Mouse (Mus musculus): ENCODE measurements around the gene Abcc1. TPM values are rescaled to one million over a fixed set of nuclear protein-coding genes. Genes with fewer than 3 reads are reported as not detected.

Gene Abcc1
- polyA plus RNA-seq (2012; rRNA removed): 2.7 and 3.7 TPM in 2 replicates

DNA sequence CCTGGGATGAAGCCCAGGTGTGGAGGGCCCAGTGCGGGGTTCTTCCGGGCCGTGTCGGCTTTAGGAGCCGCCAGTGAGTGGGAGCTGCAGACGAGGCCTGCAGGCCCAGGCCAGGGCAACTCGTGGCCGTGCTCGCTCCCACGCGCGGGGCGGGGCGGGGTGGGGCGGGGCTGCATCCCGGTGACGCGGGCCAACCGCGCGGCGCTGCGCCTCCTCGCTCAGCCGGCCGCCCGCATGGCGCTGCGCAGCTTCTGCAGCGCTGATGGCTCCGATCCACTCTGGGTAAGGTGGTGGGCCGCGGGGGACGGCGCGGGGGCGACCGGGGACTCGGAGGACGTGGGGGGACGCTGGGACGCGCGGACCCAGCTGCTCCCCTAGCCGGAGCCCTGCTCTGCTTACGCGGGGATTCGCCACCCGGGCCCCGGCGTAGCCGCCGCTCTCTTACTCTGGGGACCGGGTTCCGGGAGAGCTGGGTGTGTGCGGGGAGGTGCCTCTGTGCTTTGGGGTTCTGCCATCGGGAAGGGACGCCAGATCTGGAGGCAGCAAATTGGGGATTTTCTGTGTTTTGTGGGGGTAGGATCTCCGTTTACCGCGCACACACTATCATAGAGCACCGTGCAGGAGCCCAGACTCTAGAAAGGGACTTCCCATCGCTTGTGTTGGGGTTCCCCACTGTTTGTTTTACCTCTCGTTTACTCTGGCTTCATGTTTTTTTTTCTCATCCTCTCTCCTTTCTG lies at the start of gene Abcc1:
Abcc1 (plus strand) TSS at position 197 of the 737 bp plus-strand sequence.
- WGBS: under 1% methylated on average over 64 of the region's 64 CpGs
- H3K27ac ChIP-seq (ENCODE audit: insufficient read depth, low read depth, low read length): peak within 1 kb of the TSS; percentile 51
- H3K4me3 ChIP-seq (ENCODE audit: low read depth, low read length): peak within 1 kb of the TSS; percentile 80
- H3K4me1 ChIP-seq (ENCODE audit: control insufficient read depth, insufficient read depth, insufficient read length, low read length): peaks cover 6% of the 10 kb centered on the region
- no peaks in the 10 kb centered on the region for H3K36me3 ChIP-seq (ENCODE audit: control insufficient read depth, insufficient read depth, low read length)
- no peaks in the 10 kb centered on the region for H3K27me3 ChIP-seq (ENCODE audit: control insufficient read depth, insufficient read depth, low read length)
- TF ChIP-seq POLR2A (IDR thresholded peaks at IDR 0.05; ENCODE audit: low read depth, low read length) (0 out of 2 replicates have a peak, but pooled peaks have one; percentile 44), CTCF (IDR thresholded peaks at IDR 0.05; ENCODE audit: extremely low read depth, insufficient read length, insufficient replicate concordance, low read depth, low read length) (no peak)

DNA sequence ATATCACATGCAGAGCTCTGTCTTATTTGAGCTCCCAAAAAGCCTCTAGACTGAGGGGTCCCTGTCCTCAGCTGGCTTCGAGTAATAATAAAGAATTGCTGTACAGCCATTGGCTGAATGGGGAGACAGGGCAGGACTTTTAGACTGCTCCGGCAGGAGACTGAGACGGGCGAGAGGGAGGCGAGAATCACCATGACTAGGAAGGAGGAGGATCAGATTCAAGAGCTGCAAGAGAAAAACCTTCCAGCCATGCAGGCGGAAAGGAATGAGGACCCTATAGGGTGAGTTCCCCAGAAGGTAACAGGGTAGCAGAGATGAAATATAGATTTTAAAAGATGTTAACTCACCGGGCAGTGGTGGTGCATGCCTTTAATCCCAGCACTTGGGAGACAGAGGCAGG lies 48.4 kb upstream of the Abcc1 start:
- Histone ChIP-seq H3K27ac (ENCODE audit: insufficient read depth, low read depth, low read length) (no peak overlapping the region), H3K27me3 (ENCODE audit: control insufficient read depth, insufficient read depth, low read length) (no peaks in the 10 kb centered on the region), H3K36me3 (ENCODE audit: control insufficient read depth, insufficient read depth, low read length) (peaks cover 27% of the 10 kb centered on the region), H3K4me1 (ENCODE audit: control insufficient read depth, insufficient read depth, insufficient read length, low read length) (peaks cover 2% of the 10 kb centered on the region; the same call in 1 of the 2 replicates), H3K4me3 (ENCODE audit: low read depth, low read length) (no peak overlapping the region)
- TF ChIP-seq POLR2A (IDR thresholded peaks at IDR 0.05; ENCODE audit: low read depth, low read length): no peak
- no peak for TF ChIP-seq CTCF (IDR thresholded peaks at IDR 0.05; ENCODE audit: extremely low read depth, insufficient read length, insufficient replicate concordance, low read depth, low read length)
- WGBS: 92% methylated on average over 7 of the region's 7 CpGs

DNA sequence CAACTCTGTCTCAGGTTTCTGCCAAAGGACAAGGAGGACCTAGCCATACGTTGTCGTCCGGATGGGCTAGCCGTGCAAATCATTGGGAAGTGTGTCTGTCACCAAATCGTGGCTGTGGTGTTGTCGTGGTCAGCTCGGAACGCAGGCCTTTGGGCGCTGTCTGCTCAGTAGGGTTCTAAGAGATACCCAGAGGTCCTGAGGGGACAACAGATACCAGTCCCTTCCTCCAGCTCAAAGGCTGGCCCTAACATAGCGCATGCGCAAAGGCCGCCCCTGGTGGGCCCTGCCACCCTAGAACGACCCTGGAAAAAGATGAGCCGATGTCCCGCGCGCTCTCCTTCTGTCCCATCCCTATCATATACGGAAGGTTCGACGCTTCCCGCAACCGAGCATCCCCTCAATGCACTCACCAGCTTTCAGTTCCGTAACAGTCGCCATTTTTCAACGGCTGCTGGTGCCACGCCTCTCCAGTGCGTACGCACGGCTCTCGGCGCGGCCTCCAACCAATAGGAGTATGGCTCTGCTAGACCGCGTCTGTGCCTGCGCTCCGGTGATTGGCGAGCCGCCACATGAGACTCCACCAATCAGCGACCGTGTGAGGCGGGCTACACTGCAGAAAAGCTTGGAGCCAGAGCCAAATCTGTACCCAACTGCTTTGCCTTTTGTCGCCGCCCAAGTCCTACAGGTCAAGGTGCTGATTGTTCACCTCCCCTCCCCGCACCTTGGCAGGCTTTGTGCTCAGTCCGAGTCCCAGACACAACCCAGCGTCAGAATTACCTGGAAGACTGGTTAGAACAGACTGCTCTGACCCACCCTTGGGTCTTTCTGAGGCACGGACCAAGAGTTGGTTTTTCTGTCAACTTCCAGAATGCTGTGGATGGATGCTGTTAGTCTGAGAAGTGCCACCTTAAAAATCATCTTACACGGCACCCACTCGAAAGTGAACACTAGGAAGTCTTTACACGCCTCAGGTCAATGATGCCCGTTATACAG lies 44.2 kb upstream of the Abcc1 start, which contains the start of gene Fopnl:
Fopnl (minus strand) TSS at position 522 of the 993 bp plus-strand sequence.
- WGBS: under 1% methylated on average over 51 of the region's 51 CpGs
- peaks cover 2% of the 10 kb centered on the region; the same call in 1 of the 2 replicates for H3K4me1 ChIP-seq (ENCODE audit: control insufficient read depth, insufficient read depth, insufficient read length, low read length)
- H3K4me3 ChIP-seq (ENCODE audit: low read depth, low read length): peak within 1 kb of the TSS; percentile 89
- TF ChIP-seq POLR2A (IDR thresholded peaks at IDR 0.05; ENCODE audit: low read depth, low read length): peak; percentile 60; the same call in 1 of the 2 replicates
- TF ChIP-seq CTCF (IDR thresholded peaks at IDR 0.05; ENCODE audit: extremely low read depth, insufficient read length, insufficient replicate concordance, low read depth, low read length): peak; percentile 16; the same call in 1 of the 2 replicates
- peaks cover 6% of the 10 kb centered on the region for H3K36me3 ChIP-seq (ENCODE audit: control insufficient read depth, insufficient read depth, low read length)
- no peaks in the 10 kb centered on the region for H3K27me3 ChIP-seq (ENCODE audit: control insufficient read depth, insufficient read depth, low read length)
- peak within 1 kb of the TSS; percentile 76 for H3K27ac ChIP-seq (ENCODE audit: insufficient read depth, low read depth, low read length)

DNA sequence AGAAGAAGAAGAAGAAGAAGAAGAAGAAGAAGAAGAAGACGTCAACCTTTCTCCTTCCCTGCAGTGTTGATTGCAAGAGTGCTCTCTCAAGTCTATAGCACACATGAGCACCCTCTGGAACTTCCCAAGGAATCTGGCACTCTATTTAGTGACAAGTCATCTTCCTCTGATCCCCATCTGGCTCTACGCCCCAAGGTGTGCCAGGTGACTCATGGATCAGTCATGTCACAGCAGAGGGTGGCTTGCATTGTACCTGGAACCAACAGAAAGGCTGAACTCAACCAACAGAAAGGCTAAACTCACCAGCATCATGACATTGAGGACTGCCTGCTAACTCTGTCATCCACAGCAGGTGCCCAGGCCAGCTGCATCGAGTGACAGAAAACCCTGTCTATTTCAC lies 41.7 kb upstream of the Abcc1 start:
- no peak overlapping the region for H3K27ac ChIP-seq (ENCODE audit: insufficient read depth, low read depth, low read length)
- 80% methylated on average over 3 of the region's 3 CpGs for WGBS
- no peak overlapping the region for H3K4me3 ChIP-seq (ENCODE audit: low read depth, low read length)
- no peak for TF ChIP-seq POLR2A (IDR thresholded peaks at IDR 0.05; ENCODE audit: low read depth, low read length)
- no peak for TF ChIP-seq CTCF (IDR thresholded peaks at IDR 0.05; ENCODE audit: extremely low read depth, insufficient read length, insufficient replicate concordance, low read depth, low read length)
- peaks cover 2% of the 10 kb centered on the region; the same call in 1 of the 2 replicates for H3K4me1 ChIP-seq (ENCODE audit: control insufficient read depth, insufficient read depth, insufficient read length, low read length)
- H3K36me3 ChIP-seq (ENCODE audit: control insufficient read depth, insufficient read depth, low read length): no peaks in the 10 kb centered on the region
- H3K27me3 ChIP-seq (ENCODE audit: control insufficient read depth, insufficient read depth, low read length): no peaks in the 10 kb centered on the region

DNA sequence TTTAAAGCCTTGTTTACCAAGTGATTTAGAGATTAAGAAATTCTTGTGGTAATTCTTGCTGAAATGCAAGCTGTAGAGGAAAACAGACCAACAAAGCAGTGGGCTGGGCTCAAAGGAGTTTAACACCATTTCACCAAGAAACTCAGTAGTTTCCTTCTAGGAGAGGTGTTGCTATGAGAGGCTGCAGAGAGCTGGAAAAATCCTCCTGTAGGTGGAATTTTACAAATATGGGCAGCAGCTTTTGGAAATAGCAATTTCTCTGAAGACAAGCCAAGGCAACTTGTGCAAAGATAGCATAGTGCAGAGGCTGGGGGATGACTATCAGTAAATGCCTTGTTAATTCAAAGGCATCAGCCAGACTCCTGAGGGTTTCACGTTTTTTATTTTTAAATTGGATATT lies 40.9 kb upstream of the Abcc1 start:
- H3K4me1 ChIP-seq (ENCODE audit: control insufficient read depth, insufficient read depth, insufficient read length, low read length): peaks cover 2% of the 10 kb centered on the region; the same call in 1 of the 2 replicates
- H3K36me3 ChIP-seq (ENCODE audit: control insufficient read depth, insufficient read depth, low read length): no peaks in the 10 kb centered on the region
- 76% methylated on average over 1 of the region's 1 CpGs for WGBS
- TF ChIP-seq CTCF (IDR thresholded peaks at IDR 0.05; ENCODE audit: extremely low read depth, insufficient read length, insufficient replicate concordance, low read depth, low read length) (no peak), POLR2A (IDR thresholded peaks at IDR 0.05; ENCODE audit: low read depth, low read length) (no peak)
- H3K4me3 ChIP-seq (ENCODE audit: low read depth, low read length): no peak overlapping the region
- H3K27me3 ChIP-seq (ENCODE audit: control insufficient read depth, insufficient read depth, low read length): no peaks in the 10 kb centered on the region
- H3K27ac ChIP-seq (ENCODE audit: insufficient read depth, low read depth, low read length): no peak overlapping the region

DNA sequence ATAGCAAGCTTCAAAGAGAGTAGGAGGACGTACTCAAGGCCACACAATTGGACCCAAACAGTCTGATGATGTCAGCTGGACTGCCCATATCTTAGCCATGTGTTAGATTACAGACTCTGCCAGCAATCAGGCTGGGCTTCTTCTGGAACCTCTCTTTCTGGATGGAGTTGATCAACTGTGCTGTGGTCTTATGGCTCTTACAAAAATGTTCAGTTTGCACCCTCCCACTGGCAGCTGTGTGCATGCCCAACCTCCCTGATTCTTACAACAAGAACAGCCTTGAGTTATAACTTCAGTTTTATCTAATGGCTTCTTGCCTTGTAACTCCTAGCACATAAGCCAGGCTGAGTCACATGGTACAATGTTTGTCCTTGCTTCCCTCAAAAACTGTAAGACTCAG lies 33.2 kb upstream of the Abcc1 start:
- 54% methylated on average over 1 of the region's 1 CpGs for WGBS

More for the DNA sequence above, 33.2 kb upstream of the Abcc1 start:
- TF ChIP-seq CTCF (IDR thresholded peaks at IDR 0.05; ENCODE audit: extremely low read depth, insufficient read length, insufficient replicate concordance, low read depth, low read length): no peak
- no peak for TF ChIP-seq POLR2A (IDR thresholded peaks at IDR 0.05; ENCODE audit: low read depth, low read length)
- no peaks in the 10 kb centered on the region for H3K4me1 ChIP-seq (ENCODE audit: control insufficient read depth, insufficient read depth, insufficient read length, low read length)
- no peaks in the 10 kb centered on the region for H3K36me3 ChIP-seq (ENCODE audit: control insufficient read depth, insufficient read depth, low read length)
- no peak overlapping the region for H3K4me3 ChIP-seq (ENCODE audit: low read depth, low read length)
- no peak overlapping the region for H3K27ac ChIP-seq (ENCODE audit: insufficient read depth, low read depth, low read length)
- 0 out of 2 replicates have a peak, but pooled peaks cover 2% of the 10 kb centered on the region for H3K27me3 ChIP-seq (ENCODE audit: control insufficient read depth, insufficient read depth, low read length)

Data from small intestine, adult 2 months (tissue).